Mouse (Mus musculus): ENCODE data around the gene Pex11b.

DNA sequence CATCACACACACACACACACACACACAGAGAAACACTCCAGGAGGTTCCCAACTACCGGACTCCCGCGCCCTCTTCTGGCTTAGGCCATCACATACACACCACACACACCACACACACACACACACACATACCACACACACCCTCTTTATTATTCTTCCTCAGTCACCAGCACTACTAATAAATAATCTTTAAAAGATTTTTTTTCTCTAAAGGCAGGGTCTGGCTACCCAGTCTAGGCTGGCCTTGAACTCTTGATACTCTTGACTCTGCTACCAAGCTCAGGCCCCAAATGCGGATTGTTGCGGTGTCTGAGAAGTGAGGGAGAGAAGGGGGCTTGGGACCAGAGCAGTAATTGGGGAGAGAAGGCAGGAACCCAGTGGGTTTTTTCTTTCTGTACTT lies 40.3 kb upstream of the Pex11b start:
- TF ChIP-seq CTCF (IDR thresholded peaks at IDR 0.05; ENCODE audit: borderline replicate concordance, insufficient read depth, low read depth, low read length) (no peak), POLR2A (IDR thresholded peaks at IDR 0.05; ENCODE audit: borderline replicate concordance, insufficient read depth, low read length) (no peak)

Data from cerebellum, adult 2 months (tissue).